Mouse (Mus musculus) liver, embryonic 12.5 days (tissue): ENCODE results near the gene Gjc1. TPM values are rescaled to one million over a fixed set of nuclear protein-coding genes. Genes with fewer than 3 reads are reported as not detected.

Source experiments
- ATAC-seq: fragments of 200-750 bp; cut with Nextera tagmentation; 2 replicates; pipeline ENCODE4 v1.8.0; 2017; ENCODE audit warnings: moderate number of reproducible peaks, mild to moderate bottlenecking, moderate library complexity
- H3K27ac ChIP-seq: fragments of 300-500 bp; sonication (generic); 2 replicates; pipeline ENCODE4 v1.5.1; 2016; ENCODE audit warnings: mild to moderate bottlenecking
- H3K27me3 ChIP-seq: fragments of 300-500 bp; sonication (generic); replicated peaks from 2 replicates; pipeline ENCODE4 v1.6.1; 2016; ENCODE audit warnings: mild to moderate bottlenecking, moderate library complexity
- H3K36me3 ChIP-seq: fragments of 300-500 bp; sonication (generic); 2 replicates; pipeline ENCODE4 v1.6.1; 2016; ENCODE audit warnings: mild to moderate bottlenecking, moderate library complexity
- H3K4me1 ChIP-seq: fragments of 300-500 bp; sonication (generic); 2 replicates; pipeline ENCODE4 v1.6.1; 2016
- H3K4me2 ChIP-seq: fragments of 300-500 bp; sonication (generic); 2 replicates; pipeline ENCODE4 v1.6.1; 2016; ENCODE audit warnings: mild to moderate bottlenecking, moderate library complexity
- H3K4me3 ChIP-seq: fragments of 300-500 bp; sonication (generic); 2 replicates; pipeline ENCODE4 v1.5.1; 2016; ENCODE audit warnings: mild to moderate bottlenecking, moderate library complexity
- H3K9ac ChIP-seq: fragments of 300-500 bp; sonication (generic); 2 replicates; pipeline ENCODE4 v1.6.1; 2016; ENCODE audit warnings: mild to moderate bottlenecking, moderate library complexity
- H3K9me3 ChIP-seq: fragments of 300-500 bp; sonication (generic); replicated peaks from 2 replicates; pipeline ENCODE4 v1.6.1; 2016; ENCODE audit warnings: mild to moderate bottlenecking, moderate library complexity
- WGBS: fragments of 180-500 bp; shearing (Covaris S2); methylation state at CpG from one replicate; pipeline ENCODE4 v1.1.7; 2016; ENCODE audit not compliant: insufficient replicate concordance; 5-methylcytosine and 5-hydroxymethylcytosine counted together
- polyA plus RNA-seq: library from polyadenylated mRNA; unstranded; fragments of >200 nt; fragmentation: Nextera tagmentation; extraction: Ambion mirVana; gene quantifications from 2 replicates; pipeline ENCODE4 v1.2.1, GENCODE M21; 2016

Gjc1 gene
- polyA plus RNA-seq, result 8.7 and 9.5 TPM in 2 replicates

DNA sequence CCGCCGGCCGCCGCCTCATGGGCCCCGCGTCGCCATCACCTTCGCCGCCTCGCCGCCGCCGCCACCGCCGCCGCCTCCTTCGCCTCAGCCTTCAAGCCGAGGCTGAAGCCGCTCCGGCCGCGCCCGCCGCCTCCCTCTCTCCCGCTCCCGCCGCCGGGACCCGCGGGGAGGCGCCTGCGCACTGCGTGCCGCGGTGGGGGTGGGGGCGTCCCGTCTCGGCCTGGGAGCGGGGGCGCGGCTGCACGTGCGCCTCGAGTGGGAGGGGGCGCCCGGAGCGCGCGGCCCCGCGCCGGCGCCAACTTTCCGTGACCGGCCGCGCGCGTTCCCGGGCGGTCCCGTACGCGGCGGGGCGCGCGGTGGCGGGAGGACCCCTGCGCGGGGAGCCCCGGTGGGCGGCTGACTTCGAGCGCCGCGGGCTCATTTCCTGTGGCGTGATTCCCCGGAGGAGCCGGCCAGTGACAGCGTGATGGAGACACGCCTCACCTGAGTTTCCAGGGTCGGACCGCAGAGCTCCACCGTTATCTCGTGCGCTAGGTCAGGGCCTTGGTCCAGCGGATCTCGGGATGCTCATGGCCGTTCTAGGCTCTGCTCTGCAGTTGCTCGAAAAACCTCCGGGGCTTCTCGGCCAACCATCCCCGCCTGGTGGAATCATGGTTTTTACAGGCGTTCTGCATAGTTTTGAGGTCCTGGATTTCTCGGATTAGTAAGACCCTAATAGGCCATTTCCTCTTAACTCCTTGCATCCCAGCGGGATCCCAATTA, at the start of gene Gjc1:
TSS of gene Gjc1 (minus strand) at position 680 of the 762 bp plus-strand sequence.
- peaks cover 80% of the 10 kb centered on the region for H3K27me3 ChIP-seq
- peaks cover 11% of the 10 kb centered on the region for H3K4me1 ChIP-seq
- H3K9ac ChIP-seq, result peak within 1 kb of the TSS; percentile 67
- ATAC-seq, result no peak
- WGBS, result under 1% methylated on average over 52 of the region's 97 CpGs
- no peaks in the 10 kb centered on the region for H3K36me3 ChIP-seq
- peak within 1 kb of the TSS; percentile 72 for H3K27ac ChIP-seq
- H3K4me2 ChIP-seq, result peak within 1 kb of the TSS; percentile 70
- peak within 1 kb of the TSS; percentile 60 for H3K4me3 ChIP-seq
- no peaks in the 10 kb centered on the region for H3K9me3 ChIP-seq

- Histone ChIP-seq H3K36me3 (peaks cover 100% of the 10 kb centered on the region), H3K4me1 (no peaks in the 10 kb centered on the region), H3K27me3 (no peaks in the 10 kb centered on the region), H3K9ac (no peak overlapping the region), H3K4me3 (no peak overlapping the region), H3K9me3 (no peaks in the 10 kb centered on the region), H3K4me2 (no peak overlapping the region), H3K27ac (no peak overlapping the region)
- no peak for ATAC-seq
- WGBS, result 58% methylated on average over 4 of the region's 4 CpGs
Observed at GRCm38 (mm10) chr11:102864272-102864671, 44.8 kb upstream of the Gjc1 start.

DNA sequence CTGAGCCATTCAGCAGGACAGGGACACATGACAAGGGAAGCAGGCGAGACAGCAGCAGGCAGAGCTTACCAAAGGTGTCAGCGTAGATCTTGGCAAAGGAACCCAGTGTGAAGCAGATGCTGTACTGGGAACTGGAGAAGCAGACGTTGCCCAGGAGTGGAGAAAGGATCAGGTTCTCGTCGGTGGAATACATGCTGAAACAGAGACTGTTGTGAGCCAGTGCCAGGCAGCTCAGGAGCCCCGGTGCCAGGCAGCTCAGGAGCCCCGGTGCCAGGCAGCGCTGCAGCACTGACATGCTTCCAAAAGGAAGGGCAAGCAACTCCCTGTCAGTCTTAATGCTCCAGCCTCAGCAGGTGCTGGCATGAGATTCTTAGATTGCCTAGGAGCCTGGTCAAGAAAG, 40.4 kb upstream of the Gjc1 start:
- no peak for ATAC-seq
- Histone ChIP-seq H3K36me3 (peaks cover 100% of the 10 kb centered on the region), H3K4me2 (no peak overlapping the region), H3K27ac (no peak overlapping the region), H3K9me3 (no peaks in the 10 kb centered on the region), H3K27me3 (no peaks in the 10 kb centered on the region), H3K9ac (no peak overlapping the region), H3K4me3 (no peak overlapping the region), H3K4me1 (no peaks in the 10 kb centered on the region)
- 91% methylated on average over 8 of the region's 8 CpGs for WGBS

DNA sequence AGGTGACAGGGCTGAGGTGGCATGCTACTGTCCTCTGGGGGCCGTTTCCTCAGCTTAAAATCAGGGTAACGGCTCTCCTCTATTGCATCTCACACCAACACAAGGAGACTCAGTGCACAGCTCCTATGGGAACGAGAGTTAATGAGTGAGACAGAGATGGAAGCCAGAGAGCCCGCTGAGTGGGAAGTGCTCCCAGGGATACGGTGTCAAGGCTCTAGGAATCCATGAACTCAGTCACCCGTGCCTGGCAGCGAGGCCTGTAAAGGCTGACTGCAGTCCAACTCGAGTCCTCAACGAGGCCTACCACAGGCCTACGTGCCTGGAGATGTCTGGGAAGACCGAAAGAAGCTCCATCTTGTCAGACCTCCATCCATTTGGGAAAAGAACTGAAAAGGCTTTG, 39.5 kb upstream of the Gjc1 start:
- no peak overlapping the region for H3K4me3 ChIP-seq
- WGBS, result 90% methylated on average over 11 of the region's 11 CpGs
- no peak overlapping the region for H3K27ac ChIP-seq
- no peaks in the 10 kb centered on the region for H3K27me3 ChIP-seq
- H3K9ac ChIP-seq, result no peak overlapping the region
- no peak for ATAC-seq
- H3K9me3 ChIP-seq, result no peaks in the 10 kb centered on the region
- H3K36me3 ChIP-seq, result peaks cover 100% of the 10 kb centered on the region
- no peak overlapping the region for H3K4me2 ChIP-seq
- H3K4me1 ChIP-seq, result no peaks in the 10 kb centered on the region

DNA sequence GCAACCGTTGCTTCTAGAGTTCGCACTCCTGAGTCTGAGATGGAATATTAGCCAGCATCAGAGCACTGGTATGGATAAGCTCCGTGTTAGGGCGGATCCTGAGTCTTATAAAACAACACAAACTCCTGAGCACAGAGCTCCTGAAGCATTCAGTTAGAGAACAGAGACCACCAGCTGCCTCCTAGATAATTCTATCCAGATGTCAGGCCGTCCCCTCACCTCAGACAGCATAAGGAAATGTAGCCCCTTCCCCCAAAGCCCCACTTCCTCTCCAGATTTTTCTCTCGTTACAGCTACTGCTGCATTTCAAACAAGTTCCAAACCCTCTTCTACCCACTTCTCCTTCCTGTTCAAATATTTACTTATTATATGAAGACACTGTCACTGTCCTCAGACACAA, 36.4 kb upstream of the Gjc1 start:
- H3K4me3 ChIP-seq, result no peak overlapping the region
- no peak overlapping the region for H3K4me2 ChIP-seq
- no peak overlapping the region for H3K27ac ChIP-seq
- H3K27me3 ChIP-seq, result no peaks in the 10 kb centered on the region
- no peaks in the 10 kb centered on the region for H3K9me3 ChIP-seq
- no peak for ATAC-seq
- no peaks in the 10 kb centered on the region for H3K4me1 ChIP-seq
- H3K36me3 ChIP-seq, result peaks cover 100% of the 10 kb centered on the region
- no peak overlapping the region for H3K9ac ChIP-seq
- WGBS, result 77% methylated on average over 6 of the region's 6 CpGs

GRCm38 (mm10) chr11:102853760-102854159, 34.3 kb upstream of the Gjc1 start:
- Histone ChIP-seq H3K27me3 (no peaks in the 10 kb centered on the region), H3K27ac (no peak overlapping the region), H3K9ac (no peak overlapping the region), H3K4me1 (no peaks in the 10 kb centered on the region), H3K4me3 (no peak overlapping the region), H3K9me3 (no peaks in the 10 kb centered on the region), H3K4me2 (no peak overlapping the region), H3K36me3 (peaks cover 100% of the 10 kb centered on the region)
- no peak for ATAC-seq

GRCm38 (mm10) chr11:102851883-102852282, 32.4 kb upstream of the Gjc1 start:
- WGBS, result 75% methylated on average over 5 of the region's 5 CpGs
- Histone ChIP-seq H3K27me3 (no peaks in the 10 kb centered on the region), H3K4me3 (no peak overlapping the region), H3K27ac (no peak overlapping the region), H3K36me3 (peaks cover 100% of the 10 kb centered on the region), H3K4me1 (no peaks in the 10 kb centered on the region), H3K4me2 (no peak overlapping the region), H3K9ac (no peak overlapping the region), H3K9me3 (no peaks in the 10 kb centered on the region)
- ATAC-seq, result no peak

GRCm38 (mm10) chr11:102845926-102846325, 26.4 kb upstream of the Gjc1 start:
- Histone ChIP-seq H3K4me3 (no peak overlapping the region), H3K4me1 (no peaks in the 10 kb centered on the region), H3K9ac (no peak overlapping the region), H3K27me3 (no peaks in the 10 kb centered on the region), H3K27ac (no peak overlapping the region), H3K36me3 (peaks cover 100% of the 10 kb centered on the region), H3K4me2 (no peak overlapping the region), H3K9me3 (no peaks in the 10 kb centered on the region)
- no peak for ATAC-seq
- 87% methylated on average over 10 of the region's 10 CpGs for WGBS

GRCm38 (mm10) chr11:102838616-102839150, 19.2 kb upstream of the Gjc1 start:
- no peak for ATAC-seq
- H3K4me2 ChIP-seq, result no peak overlapping the region
- 0 out of 2 replicates have a peak, but pooled peaks cover 2% of the 10 kb centered on the region for H3K27me3 ChIP-seq
- 83% methylated on average over 9 of the region's 9 CpGs for WGBS
- H3K9me3 ChIP-seq, result no peaks in the 10 kb centered on the region
- H3K36me3 ChIP-seq, result peaks cover 73% of the 10 kb centered on the region
- H3K9ac ChIP-seq, result no peak overlapping the region
- no peak overlapping the region for H3K27ac ChIP-seq
- H3K4me1 ChIP-seq, result no peaks in the 10 kb centered on the region
- no peak overlapping the region for H3K4me3 ChIP-seq

GRCm38 (mm10) chr11:102838126-102838525, 18.6 kb upstream of the Gjc1 start:
- no peaks in the 10 kb centered on the region for H3K4me1 ChIP-seq
- no peak overlapping the region for H3K9ac ChIP-seq
- H3K27ac ChIP-seq, result no peak overlapping the region
- ATAC-seq, result no peak
- no peak overlapping the region for H3K4me3 ChIP-seq
- 0 out of 2 replicates have a peak, but pooled peaks cover 5% of the 10 kb centered on the region for H3K27me3 ChIP-seq
- H3K4me2 ChIP-seq, result no peak overlapping the region
- peaks cover 68% of the 10 kb centered on the region for H3K36me3 ChIP-seq
- WGBS, result 78% methylated on average over 2 of the region's 2 CpGs
- no peaks in the 10 kb centered on the region for H3K9me3 ChIP-seq

GRCm38 (mm10) chr11:102837385-102837784, 17.9 kb upstream of the Gjc1 start:
- H3K4me1 ChIP-seq, result no peaks in the 10 kb centered on the region
- H3K9ac ChIP-seq, result no peak overlapping the region
- H3K4me3 ChIP-seq, result no peak overlapping the region
- peaks cover 60% of the 10 kb centered on the region for H3K36me3 ChIP-seq
- ATAC-seq, result no peak
- no peak overlapping the region for H3K4me2 ChIP-seq
- no peak overlapping the region for H3K27ac ChIP-seq
- peaks cover 10% of the 10 kb centered on the region for H3K27me3 ChIP-seq
- H3K9me3 ChIP-seq, result no peaks in the 10 kb centered on the region
- 74% methylated on average over 1 of the region's 1 CpGs for WGBS

- H3K4me1 ChIP-seq, result no peaks in the 10 kb centered on the region
- WGBS, result 87% methylated on average over 9 of the region's 9 CpGs
Observed at GRCm38 (mm10) chr11:102836146-102836545, 16.6 kb upstream of the Gjc1 start.

More at GRCm38 (mm10) chr11:102836146-102836545, 16.6 kb upstream of the Gjc1 start:
- peaks cover 13% of the 10 kb centered on the region for H3K27me3 ChIP-seq
- H3K4me3 ChIP-seq, result no peak overlapping the region
- H3K9me3 ChIP-seq, result no peaks in the 10 kb centered on the region
- no peak overlapping the region for H3K9ac ChIP-seq
- peaks cover 48% of the 10 kb centered on the region for H3K36me3 ChIP-seq
- H3K4me2 ChIP-seq, result no peak overlapping the region
- H3K27ac ChIP-seq, result no peak overlapping the region
- ATAC-seq, result no peak
